Mouse (Mus musculus) stomach, embryonic 16.5 days (tissue): ENCODE results near the gene Spem1. TPM values are rescaled to one million over a fixed set of nuclear protein-coding genes. Genes with fewer than 3 reads are reported as not detected.

Experiments
- ATAC-seq: fragments of 200-750 bp; cut with Nextera tagmentation; 2 replicates; pipeline ENCODE4 v1.8.0; 2017; ENCODE audit warnings: moderate number of reproducible peaks, moderate TSS enrichment; ENCODE audit not compliant: insufficient read depth, low FRiP score
- H3K27ac ChIP-seq: fragments of 300-500 bp; sonication (generic); 2 replicates; pipeline ENCODE4 v1.5.1; 2014; ENCODE audit warnings: low read length
- H3K27me3 ChIP-seq: fragments of 300-500 bp; sonication (generic); 2 replicates; pipeline ENCODE4 v1.6.1; 2014; ENCODE audit warnings: low read length, control low read depth, mixed read lengths; ENCODE audit not compliant: control insufficient read depth, insufficient read depth
- H3K36me3 ChIP-seq: fragments of 300-500 bp; sonication (generic); 2 replicates; pipeline ENCODE4 v1.6.1; 2014; ENCODE audit warnings: low read length; ENCODE audit not compliant: control insufficient read depth, insufficient read depth
- H3K4me1 ChIP-seq: fragments of 300-500 bp; sonication (generic); 2 replicates; pipeline ENCODE4 v1.6.1; 2014; ENCODE audit warnings: low read length, control low read depth, mixed read lengths; ENCODE audit not compliant: control insufficient read depth, insufficient read depth
- H3K4me2 ChIP-seq: fragments of 300-500 bp; sonication (generic); 2 replicates; pipeline ENCODE4 v1.6.1; 2014; ENCODE audit warnings: low read depth, low read length, mixed read lengths
- H3K4me3 ChIP-seq: fragments of 300-500 bp; sonication (generic); replicated peaks from 2 replicates; pipeline ENCODE4 v1.5.1; 2014; ENCODE audit warnings: mild to moderate bottlenecking, low read length
- H3K9ac ChIP-seq: fragments of 300-500 bp; sonication (generic); 2 replicates; pipeline ENCODE4 v1.6.1; 2014; ENCODE audit warnings: low read length
- H3K9me3 ChIP-seq: fragments of 300-500 bp; sonication (generic); replicated peaks from 2 replicates; pipeline ENCODE4 v1.6.1; 2016; ENCODE audit warnings: low read length, control low read depth; ENCODE audit not compliant: control insufficient read depth
- WGBS: fragments of 180-500 bp; shearing (Covaris S2); extraction: QIAGEN DNeasy Blood & Tissue Kit; methylation state at CpG from one replicate; pipeline ENCODE4 v1.1.7; 2014; 5-methylcytosine and 5-hydroxymethylcytosine counted together
- polyA plus RNA-seq: library from polyadenylated mRNA; unstranded; fragments of >200 nt; fragmentation: Nextera tagmentation; extraction: Ambion mirVana; gene quantifications from 2 replicates; pipeline ENCODE4 v1.2.1, GENCODE M21; 2015

Gene Spem1
- polyA plus RNA-seq, 1 experiment from 2014 or later, result not detected

DNA sequence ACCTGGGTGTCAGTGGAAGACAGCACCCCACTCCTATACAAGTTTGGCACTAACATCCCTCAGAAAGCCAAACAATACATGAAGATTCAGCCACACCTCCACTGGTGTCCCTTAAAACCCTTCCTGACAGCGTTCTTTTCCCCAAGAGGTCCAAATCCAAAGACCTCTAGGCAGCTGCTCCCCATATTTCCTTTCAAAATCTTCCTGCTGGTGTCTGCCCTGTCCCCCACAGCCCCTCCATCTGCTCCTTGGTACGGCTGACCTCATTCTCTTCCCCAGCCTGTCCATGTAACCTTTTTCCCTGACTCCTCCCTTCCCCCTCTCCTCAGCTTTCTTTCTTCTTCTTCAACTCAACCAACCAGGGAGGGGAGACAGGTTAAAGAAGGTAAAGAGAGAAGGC is 1.5 kb upstream of the Spem1 start:
- Histone ChIP-seq H3K4me1 (no peaks in the 10 kb centered on the region), H3K27ac (no peak overlapping the region), H3K9me3 (no peaks in the 10 kb centered on the region), H3K4me3 (no peak overlapping the region), H3K27me3 (no peaks in the 10 kb centered on the region), H3K36me3 (peaks cover 18% of the 10 kb centered on the region; the same call in 1 of the 2 replicates), H3K4me2 (no peak overlapping the region), H3K9ac (no peak overlapping the region)
- WGBS, result 71% methylated on average over 2 of the region's 2 CpGs
- no peak for ATAC-seq

DNA sequence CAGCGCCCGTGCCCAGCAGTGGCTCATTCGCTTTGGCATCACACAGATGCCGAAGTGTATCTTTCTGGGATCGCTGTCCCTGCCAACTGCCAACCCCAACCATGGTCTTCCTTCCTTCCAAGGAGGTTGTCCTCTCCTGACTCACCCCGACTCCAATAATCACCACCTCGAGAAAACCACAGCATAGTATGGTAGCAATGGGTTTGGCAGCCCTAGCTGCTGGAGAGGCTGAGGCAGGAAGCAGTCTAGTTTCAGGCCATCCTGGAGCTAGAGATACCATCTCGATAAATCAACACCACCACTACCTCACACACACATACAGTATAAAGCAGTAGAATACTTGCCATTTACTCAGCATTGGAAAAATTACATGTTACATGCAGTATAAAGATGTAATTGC is 3.1 kb downstream of the Spem1 start:
- H3K4me2 ChIP-seq, result no peak overlapping the region
- no peaks in the 10 kb centered on the region for H3K36me3 ChIP-seq
- no peak overlapping the region for H3K9ac ChIP-seq
- H3K4me1 ChIP-seq, result no peaks in the 10 kb centered on the region
- peaks cover 11% of the 10 kb centered on the region; the same call in 1 of the 2 replicates for H3K9me3 ChIP-seq
- WGBS, result 88% methylated on average over 8 of the region's 8 CpGs
- no peak for ATAC-seq
- no peak overlapping the region for H3K4me3 ChIP-seq
- no peaks in the 10 kb centered on the region for H3K27me3 ChIP-seq
- no peak overlapping the region for H3K27ac ChIP-seq

DNA sequence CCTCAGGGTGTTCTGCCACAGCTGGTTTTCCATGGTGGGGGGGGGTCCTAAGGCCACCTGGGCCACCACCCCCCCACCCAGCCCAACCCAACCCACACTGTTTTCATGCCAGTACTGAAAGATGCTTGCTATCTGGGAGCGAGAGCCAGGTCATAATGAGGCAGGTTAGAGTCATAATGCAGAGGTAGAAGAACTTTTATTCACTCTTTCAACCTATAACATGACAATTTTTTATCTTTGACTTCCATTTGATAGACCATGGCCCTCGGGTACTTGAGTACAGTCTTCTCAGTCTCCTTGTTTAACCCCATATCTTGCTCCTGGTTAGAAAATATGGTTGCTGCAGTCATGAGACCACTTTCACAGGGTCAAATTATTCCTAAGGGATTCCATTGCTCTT is 3.6 kb downstream of the Spem1 start, which contains the start of gene Spem2:
TSS of gene Spem2 (minus strand) at position 101 of the 400 bp plus-strand sequence.
- Histone ChIP-seq H3K9ac (no peak within 1 kb of the TSS), H3K4me1 (no peaks in the 10 kb centered on the region), H3K9me3 (peaks cover 11% of the 10 kb centered on the region; the same call in 1 of the 2 replicates), H3K4me3 (no peak within 1 kb of the TSS), H3K27me3 (no peaks in the 10 kb centered on the region), H3K36me3 (no peaks in the 10 kb centered on the region), H3K4me2 (no peak within 1 kb of the TSS), H3K27ac (no peak within 1 kb of the TSS)
- ATAC-seq, result no peak
- 79% methylated on average over 2 of the region's 2 CpGs for WGBS

DNA sequence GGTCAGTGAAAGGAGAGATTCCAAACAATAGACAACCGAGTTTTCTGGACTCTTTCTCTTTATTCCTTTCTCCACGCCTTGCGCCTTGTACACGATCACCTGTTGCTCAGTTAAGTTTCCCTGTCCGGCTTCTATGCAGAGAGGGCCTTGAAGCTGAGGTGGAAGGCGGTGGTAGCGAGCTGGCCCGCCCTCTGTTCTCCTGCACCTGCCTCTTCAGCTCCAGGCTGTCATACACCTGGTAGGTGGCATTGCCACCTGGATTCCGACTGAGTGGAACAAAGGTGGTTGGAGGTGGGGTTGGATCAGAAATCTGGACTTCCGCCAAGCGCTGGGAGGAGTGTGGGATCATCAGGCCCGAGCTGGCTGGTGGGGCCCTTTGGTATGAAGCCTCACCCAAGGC is 5.5 kb downstream of the Spem1 start:
- no peak overlapping the region for H3K9ac ChIP-seq
- H3K4me2 ChIP-seq, result no peak overlapping the region
- H3K27ac ChIP-seq, result no peak overlapping the region
- peaks cover 11% of the 10 kb centered on the region; the same call in 1 of the 2 replicates for H3K9me3 ChIP-seq
- 85% methylated on average over 12 of the region's 12 CpGs for WGBS
- no peaks in the 10 kb centered on the region for H3K36me3 ChIP-seq
- ATAC-seq, result no peak
- H3K27me3 ChIP-seq, result no peaks in the 10 kb centered on the region
- no peak overlapping the region for H3K4me3 ChIP-seq
- no peaks in the 10 kb centered on the region for H3K4me1 ChIP-seq

DNA sequence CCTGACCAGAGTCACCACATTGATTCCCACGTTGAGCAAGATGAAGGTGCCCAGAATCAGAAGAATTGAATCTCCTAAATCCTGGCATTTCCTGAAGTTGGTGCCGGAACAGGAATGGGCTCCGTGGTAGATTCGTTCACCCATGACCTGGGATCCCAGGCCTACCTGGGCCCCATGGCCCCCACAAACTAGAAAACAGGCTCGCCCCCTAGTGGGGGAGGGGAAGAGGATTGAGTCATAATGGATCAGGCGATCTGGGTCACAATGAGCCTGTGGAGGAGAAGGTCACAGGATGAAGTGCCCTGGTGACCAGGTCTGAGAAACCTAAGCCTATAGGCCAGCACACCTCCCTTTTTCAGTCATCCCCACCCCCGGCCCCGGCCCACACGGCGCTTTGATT is 6.8 kb downstream of the Spem1 start, which contains the start of gene Gm39566:
TSS of gene Gm39566 (minus strand) at position 144 of the 400 bp plus-strand sequence.
- ATAC-seq, result no peak
- Histone ChIP-seq H3K4me3 (no peak within 1 kb of the TSS), H3K9me3 (peaks cover 11% of the 10 kb centered on the region; the same call in 1 of the 2 replicates), H3K4me1 (no peaks in the 10 kb centered on the region), H3K4me2 (no peak within 1 kb of the TSS), H3K27ac (no peak within 1 kb of the TSS), H3K9ac (no peak within 1 kb of the TSS), H3K36me3 (no peaks in the 10 kb centered on the region), H3K27me3 (no peaks in the 10 kb centered on the region)
- WGBS, result 58% methylated on average over 10 of the region's 10 CpGs

DNA sequence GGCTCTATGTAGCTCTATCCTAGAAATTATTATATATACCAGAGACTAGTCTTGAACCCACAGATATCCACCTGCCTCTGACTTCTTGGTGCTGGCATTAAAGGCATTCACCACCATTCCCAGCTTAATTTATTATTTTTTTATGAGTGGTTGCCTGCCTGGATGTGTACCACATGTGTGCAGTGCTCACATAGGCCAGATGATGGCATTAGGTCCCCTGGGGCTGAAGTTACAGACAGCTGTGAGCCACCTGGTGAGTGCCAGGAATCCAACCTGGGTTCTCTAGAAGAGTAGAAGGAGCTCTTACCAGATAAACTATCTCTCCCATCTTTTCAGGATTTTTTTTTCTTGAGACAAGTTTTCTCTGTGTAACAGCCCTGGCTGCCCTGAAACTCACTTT is 11.7 kb downstream of the Spem1 start:
- H3K4me1 ChIP-seq, result no peaks in the 10 kb centered on the region
- H3K4me3 ChIP-seq, result no peak overlapping the region
- H3K36me3 ChIP-seq, result no peaks in the 10 kb centered on the region
- H3K9ac ChIP-seq, result no peak overlapping the region
- no peak overlapping the region for H3K27ac ChIP-seq
- no peaks in the 10 kb centered on the region for H3K9me3 ChIP-seq
- no peak overlapping the region for H3K4me2 ChIP-seq
- no peak for ATAC-seq
- H3K27me3 ChIP-seq, result no peaks in the 10 kb centered on the region

DNA sequence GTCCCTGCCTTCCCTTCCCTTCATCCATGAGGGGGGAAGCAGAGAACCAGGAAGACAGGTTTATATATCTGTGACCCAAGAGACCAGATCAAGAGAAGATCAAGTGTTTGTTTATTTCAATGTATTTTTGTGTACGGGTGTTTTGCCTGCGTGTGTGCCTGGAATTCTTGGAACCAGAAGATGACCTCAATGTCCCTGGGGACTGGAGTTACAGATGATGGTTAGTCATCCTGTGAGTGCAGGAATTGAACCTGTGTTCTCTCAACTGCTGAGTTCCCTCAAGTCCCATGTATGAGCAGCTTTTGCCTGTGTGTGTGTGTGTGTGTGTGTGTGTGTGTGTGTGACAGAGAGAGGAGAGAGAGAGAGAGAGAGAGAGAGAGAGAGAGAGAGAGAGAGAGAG is 14.3 kb downstream of the Spem1 start:
- ATAC-seq, result no peak

DNA sequence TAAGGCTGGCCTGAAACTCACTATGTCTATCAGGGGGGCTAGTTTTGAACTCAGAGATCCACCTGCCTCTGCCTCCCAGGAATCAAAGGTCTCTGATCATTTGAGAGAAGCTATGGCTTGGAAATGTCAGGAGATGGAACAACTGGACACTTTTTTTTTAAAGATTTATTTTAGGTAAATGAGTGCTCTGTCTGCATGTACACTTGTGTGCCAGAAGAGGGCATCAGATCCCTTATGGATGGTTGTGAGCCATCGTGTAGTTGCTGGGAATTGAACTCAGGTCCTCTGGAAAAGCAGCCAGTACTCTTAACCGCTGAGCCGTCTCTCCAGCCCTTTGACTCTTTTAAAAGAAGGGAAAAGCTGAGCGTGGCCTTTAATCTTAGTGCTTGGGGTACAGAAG is 15.6 kb downstream of the Spem1 start:
- Histone ChIP-seq H3K36me3 (no peaks in the 10 kb centered on the region), H3K9me3 (no peaks in the 10 kb centered on the region), H3K27ac (no peak overlapping the region), H3K27me3 (peaks cover 12% of the 10 kb centered on the region), H3K4me1 (peaks cover 35% of the 10 kb centered on the region), H3K4me3 (no peak overlapping the region), H3K4me2 (no peak overlapping the region), H3K9ac (no peak overlapping the region)
- no peak for ATAC-seq
- 85% methylated on average over 4 of the region's 4 CpGs for WGBS

More for the DNA sequence above, 14.3 kb downstream of the Spem1 start:
- Histone ChIP-seq H3K4me1 (peaks cover 23% of the 10 kb centered on the region), H3K36me3 (no peaks in the 10 kb centered on the region), H3K4me2 (no peak overlapping the region), H3K9ac (no peak overlapping the region), H3K27ac (no peak overlapping the region), H3K4me3 (no peak overlapping the region), H3K27me3 (peaks cover 3% of the 10 kb centered on the region), H3K9me3 (no peaks in the 10 kb centered on the region)
- WGBS, result 62% methylated on average over 2 of the region's 2 CpGs

DNA sequence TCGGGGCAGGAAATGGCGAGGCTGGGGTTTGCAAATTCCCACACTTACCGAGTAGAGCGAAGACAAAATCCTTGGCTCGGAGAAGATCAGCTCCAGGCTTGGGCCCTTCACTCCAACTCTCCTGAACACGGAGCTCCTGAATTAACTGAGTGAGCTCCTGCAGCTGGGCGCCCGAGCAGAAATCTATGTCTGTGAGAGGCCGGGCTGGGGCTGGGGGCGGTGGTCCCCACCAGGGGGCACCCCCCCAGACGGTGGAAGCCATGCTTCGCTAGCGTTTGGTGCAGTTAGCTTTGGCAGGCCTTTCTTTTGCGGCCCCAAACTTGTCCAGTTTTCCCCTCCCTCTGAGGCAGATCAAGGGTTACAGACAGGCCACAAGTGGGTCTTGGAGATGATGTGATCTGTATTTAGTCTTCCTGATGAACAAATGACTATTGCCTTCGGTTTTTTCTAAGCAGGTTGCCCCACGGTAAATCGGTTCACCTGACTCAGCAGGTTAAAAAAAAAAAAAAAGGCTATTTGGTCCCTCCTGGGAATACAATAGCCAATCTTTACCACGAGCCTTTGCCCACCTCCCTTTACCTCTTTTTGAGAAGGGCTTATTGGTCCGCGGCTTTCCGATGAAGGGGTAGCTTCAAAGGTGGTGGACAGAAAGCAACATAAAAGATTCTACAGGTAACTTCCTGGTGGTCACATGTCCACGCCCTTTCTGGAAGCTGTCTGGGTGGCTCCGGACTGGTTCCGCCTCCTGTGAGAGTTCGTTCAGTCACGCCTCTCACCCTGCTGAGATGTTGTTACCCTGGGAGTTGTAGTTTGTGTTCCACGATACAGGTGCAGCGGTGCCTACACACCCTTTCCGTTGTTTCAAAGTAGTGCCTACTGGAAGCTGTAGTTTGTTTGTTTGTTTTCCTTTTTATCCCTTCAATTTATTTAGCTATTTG is 16.7 kb downstream of the Spem1 start, which contains the start of gene Tmem102:
TSS of gene Tmem102 (minus strand) at position 653 of the 938 bp plus-strand sequence.
- WGBS, result 10% methylated on average over 29 of the region's 29 CpGs
- H3K9ac ChIP-seq, result peak within 1 kb of the TSS; percentile 83
- ATAC-seq, result peak; percentile 41
- peak within 1 kb of the TSS; percentile 72 for H3K4me3 ChIP-seq
- peaks cover 12% of the 10 kb centered on the region for H3K27me3 ChIP-seq
- peak within 1 kb of the TSS; percentile 69 for H3K27ac ChIP-seq
- H3K36me3 ChIP-seq, result no peaks in the 10 kb centered on the region
- H3K4me2 ChIP-seq, result peak within 1 kb of the TSS; percentile 99
- H3K9me3 ChIP-seq, result no peaks in the 10 kb centered on the region
- H3K4me1 ChIP-seq, result peaks cover 46% of the 10 kb centered on the region
